Mouse (Mus musculus): Measurements from ENCODE around the gene Dohh.

Dohh gene

DNA sequence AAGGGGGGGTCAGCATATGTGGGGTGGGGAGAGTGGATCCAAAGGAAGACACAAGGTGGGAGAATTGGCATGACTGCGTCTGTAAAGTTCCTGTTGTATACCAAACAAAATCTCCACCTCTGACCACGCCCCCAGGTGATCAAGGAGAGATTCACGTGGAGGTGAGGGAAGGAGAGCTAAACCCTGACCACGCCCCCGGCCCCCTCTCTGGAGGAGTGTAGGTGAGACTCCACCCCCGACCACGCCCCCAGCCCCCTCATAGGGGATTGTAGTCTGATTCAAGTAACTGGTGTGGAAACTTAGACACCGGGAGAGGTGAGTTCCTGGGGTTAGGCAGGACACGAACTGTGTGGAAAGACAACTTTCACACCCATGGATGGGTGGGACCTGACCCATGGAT is 19.9 kb downstream of the Dohh start:
- no peak for DNase-seq (ENCODE audit: low read depth, low spot score)

DNA sequence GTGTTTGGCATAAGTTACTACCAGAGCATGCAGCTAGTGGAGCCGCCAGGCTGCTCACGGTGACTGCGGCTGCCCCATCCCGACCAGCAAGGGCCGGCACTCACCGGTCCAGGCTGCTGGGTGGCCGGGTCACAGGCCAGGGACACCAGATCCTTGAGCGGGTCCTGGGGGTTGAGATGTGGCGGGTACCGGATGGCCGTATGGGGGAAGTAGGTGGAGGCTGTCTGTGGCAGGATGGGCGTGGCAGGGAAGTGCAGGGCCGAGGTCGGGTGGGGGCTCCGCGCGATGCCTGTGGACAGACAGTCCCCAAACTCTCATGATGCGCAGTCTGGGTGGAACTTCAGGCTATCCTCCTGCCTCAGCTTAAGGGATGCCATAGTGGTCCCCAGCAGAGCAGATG is 20.5 kb downstream of the Dohh start:
- no peak for DNase-seq (ENCODE audit: low read depth, low spot score)

DNA sequence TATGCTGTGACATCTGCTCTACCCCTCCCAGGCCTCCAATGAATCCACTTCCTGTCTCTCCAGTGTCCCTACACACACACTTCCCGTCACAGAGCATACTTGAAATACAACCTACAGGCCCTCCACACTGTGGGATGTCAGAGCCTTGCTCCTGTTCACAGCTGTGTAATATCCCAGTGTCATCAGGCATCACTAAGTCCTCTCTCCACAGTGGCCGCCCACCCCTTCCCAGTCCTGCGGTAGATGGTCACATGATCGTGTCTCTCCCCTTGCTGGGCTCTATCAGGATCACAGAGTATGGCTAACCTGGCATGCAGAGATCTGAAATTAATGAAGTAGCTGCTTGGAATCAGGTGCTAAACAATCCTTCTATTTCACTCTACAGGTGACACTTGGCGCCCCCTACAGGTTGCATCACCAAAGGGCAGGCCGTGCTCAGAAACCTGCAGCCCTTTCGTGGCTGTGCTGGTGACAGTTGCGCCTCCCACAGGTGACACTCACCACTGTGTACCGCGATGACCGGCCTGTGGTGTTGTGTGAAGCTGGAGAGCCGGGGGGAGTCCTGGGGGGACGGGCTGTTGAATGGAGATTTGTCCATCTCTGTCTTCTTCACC is 21.5 kb downstream of the Dohh start:
- DNase-seq (ENCODE audit: low read depth, low spot score), result peak; percentile 74

DNA sequence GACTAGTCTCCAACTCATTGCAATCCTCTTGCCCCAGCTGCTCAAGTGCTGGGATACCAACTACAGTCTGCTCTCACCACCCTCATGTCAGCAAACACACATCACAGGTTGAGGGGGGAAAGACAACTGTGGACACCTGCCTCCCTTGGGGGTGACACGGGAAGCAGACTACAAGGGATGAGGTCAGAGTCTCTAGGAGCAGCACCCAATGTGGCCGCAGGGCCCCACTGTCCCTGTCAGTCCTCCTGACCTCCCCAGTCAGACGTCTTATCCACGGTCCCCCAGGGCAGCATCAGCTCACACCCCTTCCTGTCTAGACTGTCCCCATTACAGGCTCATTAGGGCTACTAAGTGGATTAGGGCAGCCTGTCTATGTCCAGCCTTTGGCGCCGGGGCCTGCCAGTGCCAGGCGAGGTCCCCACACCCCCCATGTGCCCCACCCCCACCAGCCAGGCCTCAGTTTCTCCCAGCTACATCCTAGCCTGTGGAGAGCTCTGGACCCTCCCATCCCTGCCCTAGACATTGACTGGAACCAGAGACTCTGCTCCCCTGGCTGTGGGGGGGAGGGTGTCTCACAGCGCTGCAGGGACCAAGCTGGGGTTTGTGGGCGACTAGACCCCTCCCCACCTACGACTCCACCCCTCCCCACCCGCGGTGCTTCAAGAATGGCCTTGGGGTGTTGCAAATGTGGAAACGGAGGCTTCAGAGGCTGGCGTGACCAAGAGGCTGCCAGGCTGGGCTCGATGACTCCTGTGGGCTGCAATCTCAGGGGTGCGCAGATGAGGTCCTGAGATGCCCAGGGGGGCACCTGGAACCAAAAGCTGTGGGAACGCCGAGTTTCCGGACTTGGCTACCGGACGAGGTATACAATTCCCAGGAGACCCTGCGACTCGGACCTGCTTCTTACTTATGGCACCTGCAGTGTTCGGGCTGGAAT is 22.5 kb downstream of the Dohh start:
- DNase-seq (ENCODE audit: low read depth, low spot score), result no peak

DNA sequence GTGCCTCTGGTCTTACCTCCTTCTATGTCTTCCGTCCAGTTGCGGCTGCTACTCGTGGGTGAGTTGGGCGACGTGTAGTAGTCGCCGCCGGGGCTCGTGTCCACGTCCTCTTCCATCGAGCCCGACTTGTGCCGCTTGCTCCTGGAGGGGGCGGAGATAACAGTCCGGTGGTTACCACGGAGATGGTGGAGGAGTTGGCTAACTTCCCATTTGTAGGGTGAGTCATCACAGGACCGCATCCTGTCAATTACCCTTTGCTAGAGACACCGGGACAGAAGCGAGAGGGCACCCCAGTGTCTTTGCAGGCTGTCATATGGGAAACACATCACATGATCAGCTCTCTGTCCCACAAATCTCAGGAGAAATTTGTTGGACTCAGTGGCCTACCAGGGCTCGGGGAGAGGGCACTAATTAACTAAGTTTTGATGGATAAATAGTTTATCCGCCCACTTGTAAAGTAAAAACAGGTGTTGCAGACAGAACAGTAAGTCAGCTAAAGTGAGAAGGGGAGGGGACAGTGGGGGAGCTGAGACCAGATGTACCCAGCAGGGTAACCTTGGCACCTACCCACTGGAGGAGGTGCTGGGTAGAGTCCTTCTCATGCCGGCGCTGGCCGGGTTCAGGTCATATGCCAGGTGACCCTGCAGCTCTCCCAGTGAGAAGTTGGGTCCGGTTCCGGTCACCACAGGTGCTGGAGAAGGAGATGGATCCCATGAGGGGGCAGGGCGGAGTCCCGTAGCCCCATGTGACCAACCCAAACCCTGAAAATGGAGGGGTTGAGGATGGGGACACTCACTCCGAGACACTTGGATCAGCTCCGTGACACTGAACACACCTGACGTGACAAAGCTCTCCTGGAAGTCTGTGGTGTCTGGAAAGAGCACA is 23.6 kb downstream of the Dohh start:
- DNase-seq (ENCODE audit: low read depth, low spot score), result no peak

DNA sequence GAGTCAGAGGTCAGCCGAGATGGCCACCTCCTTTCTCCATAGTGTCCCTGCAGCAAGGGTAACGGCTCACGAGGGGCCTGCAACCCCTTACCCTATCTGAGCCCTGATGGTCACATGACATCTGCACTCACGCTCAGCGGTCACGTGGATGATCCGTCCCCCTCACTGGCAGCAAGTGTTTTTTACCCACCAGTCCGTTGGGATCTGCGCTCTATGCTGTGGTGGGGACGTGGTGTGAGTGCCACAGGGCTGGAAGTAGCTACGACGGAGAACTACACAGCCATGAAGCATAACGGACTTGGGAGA is 24.1 kb downstream of the Dohh start:
- DNase-seq (ENCODE audit: low read depth, low spot score), result no peak

DNA sequence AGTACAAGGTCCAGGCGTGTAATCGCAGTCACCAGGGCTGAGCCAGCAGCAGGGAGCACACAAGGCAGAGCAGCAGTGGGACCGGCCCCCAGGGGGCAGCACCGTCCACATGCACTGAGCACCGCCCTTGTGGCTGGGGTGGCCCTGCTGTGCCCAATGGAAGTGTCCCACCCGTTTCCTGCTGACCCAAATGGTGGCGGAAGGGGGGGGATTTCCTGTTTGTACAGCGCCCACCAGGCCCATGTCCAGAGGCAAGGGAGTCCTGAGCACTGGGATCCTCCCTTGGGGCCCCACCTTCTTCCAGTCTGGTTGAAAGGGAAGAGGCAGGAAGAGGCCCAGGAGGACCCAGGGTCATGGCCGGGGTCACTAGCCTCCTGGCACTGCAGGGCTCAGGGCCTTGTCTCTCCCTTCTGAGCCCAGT is 24.7 kb downstream of the Dohh start:
- peak; percentile 82 for DNase-seq (ENCODE audit: low read depth, low spot score)

DNA sequence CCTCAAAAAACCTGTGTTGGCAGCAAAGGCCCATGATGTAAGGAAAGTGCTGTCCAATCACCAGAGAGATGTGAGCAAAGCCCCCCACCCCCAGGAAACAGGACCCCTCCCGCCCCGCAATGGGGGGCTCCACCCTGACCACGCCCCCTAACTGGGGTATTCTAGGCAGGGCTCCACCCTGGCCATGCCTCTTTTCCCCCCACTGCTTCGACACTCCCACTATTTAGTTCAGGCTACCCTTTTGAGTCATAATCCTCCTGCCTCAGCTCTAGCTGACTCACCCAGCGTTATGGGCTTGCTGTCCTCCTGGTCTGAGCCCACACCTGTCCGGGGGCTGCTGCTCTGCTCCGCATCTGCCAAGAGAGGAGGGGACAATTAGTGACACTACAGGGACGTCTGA is 25.1 kb downstream of the Dohh start:
- peak; percentile 24 for DNase-seq (ENCODE audit: low read depth, low spot score)

DNA sequence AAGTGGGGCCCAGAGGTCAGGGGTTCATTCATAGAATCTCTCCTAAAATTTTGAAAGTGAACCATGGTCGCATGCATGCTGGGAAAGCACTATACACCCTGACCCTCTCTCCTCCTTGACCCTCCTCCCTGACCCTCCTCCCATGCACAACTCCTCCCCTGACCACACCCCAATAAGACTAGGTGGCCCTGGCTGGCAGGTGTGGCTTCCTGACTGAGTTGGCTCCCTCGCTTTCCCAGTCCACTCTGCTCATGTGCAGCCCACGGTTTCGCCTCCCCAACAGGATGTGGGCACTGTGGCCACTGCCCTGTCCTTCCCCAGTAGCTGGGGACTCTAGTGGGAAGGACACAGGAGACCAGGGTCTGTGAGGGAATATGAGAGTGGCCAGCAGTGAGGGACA is 26.1 kb downstream of the Dohh start:
- DNase-seq (ENCODE audit: low read depth, low spot score), result no peak

DNA sequence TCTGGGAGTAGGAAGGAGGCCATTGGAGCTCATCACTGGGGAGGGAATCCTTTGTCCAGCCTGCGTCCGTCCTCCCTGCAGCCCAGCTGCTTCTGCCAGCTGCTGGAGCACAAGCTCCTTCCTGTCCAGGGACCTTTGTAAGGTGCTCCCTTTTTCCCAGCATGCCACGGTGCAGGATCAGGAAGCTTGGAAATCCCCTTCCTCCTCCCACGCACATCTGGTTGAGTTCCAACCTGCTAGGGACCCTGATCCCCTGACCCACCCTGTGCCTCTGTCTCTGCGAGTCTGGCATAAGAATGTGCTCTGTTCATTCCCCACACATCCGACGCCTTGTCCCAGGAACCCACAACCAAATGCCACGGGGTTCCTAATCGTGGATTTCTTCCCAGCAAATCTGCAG is 26.8 kb downstream of the Dohh start:
- DNase-seq (ENCODE audit: low read depth, low spot score), result no peak

DNA sequence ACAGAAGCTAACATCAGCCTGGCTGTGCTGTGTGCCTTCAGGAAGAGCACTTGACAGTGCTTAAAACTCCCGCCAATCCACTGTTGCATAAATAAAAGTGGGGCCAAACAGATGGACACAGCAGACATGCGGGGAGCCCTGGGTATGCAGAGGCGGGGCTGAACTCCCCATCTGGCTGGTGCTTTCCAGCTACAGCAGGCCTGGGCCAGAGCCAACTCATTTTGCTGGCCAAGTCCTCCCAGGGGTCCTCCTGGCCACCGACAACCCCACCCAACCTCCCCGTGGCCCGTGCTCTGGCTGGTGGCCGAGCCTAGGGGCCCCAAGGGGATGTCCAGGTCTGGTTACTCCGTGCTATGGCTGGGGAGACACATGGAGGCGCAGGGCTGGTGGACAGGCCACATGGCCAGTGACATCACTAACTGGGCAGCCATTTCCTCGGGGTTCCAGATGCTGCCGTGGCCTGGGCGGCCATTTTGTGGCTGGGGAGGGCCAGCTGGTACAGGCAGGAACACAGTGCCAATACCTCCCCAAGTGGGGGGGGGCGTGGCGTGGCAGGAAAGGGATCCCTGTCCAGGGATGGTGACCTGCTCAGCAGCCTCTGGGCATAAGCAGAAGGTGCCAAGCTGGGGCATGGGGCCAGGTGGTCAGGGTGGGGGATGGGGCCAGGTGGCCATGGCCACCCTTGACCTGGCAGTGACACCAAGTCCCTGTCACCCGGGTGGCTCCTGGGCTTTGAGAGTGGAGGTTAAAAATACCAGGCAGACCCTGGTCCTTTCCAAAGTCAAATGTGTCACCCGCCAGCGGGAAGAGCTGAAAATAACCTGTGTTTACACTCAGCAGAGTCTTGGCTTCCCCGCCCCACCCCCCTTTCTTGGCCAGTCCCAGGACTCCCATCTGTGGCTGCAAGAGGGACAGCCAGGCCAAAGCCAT is 27.5 kb downstream of the Dohh start:
- no peak for DNase-seq (ENCODE audit: low read depth, low spot score)

DNA sequence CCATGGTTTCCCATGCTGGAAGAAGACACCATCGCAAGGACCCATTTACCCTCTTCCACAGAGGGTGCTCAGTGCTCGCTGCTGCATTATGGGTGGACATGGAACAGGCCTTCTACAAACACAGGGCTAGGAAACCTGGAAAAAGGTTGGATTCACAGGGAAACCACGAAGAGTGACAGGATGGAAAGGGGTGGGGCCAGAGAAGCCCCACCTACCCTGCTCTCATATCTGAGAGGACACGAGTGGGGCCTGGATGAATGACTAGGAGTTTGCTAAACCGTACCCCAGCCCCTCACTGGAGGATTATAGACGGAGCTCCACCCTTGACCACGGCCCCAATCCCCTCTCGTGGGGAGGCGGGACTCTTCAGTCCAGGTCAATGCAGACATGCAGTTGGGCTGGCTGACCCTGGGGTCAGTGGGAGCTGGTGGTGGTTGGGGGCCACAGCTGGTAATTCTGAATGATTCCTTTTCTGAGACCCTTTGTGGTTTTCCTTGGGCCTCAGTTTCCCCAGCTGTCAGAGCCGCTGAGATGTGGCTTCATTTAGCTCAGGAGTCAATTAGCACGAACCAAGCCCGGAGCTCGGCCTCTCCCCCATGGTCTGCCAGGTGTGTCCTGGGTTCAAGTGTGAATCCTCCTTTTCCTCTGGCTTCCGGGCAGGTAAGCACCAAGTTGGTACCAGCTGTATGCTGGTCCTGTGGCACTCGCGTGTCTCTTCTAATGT is 28.5 kb downstream of the Dohh start:
- no peak for DNase-seq (ENCODE audit: low read depth, low spot score)

DNA sequence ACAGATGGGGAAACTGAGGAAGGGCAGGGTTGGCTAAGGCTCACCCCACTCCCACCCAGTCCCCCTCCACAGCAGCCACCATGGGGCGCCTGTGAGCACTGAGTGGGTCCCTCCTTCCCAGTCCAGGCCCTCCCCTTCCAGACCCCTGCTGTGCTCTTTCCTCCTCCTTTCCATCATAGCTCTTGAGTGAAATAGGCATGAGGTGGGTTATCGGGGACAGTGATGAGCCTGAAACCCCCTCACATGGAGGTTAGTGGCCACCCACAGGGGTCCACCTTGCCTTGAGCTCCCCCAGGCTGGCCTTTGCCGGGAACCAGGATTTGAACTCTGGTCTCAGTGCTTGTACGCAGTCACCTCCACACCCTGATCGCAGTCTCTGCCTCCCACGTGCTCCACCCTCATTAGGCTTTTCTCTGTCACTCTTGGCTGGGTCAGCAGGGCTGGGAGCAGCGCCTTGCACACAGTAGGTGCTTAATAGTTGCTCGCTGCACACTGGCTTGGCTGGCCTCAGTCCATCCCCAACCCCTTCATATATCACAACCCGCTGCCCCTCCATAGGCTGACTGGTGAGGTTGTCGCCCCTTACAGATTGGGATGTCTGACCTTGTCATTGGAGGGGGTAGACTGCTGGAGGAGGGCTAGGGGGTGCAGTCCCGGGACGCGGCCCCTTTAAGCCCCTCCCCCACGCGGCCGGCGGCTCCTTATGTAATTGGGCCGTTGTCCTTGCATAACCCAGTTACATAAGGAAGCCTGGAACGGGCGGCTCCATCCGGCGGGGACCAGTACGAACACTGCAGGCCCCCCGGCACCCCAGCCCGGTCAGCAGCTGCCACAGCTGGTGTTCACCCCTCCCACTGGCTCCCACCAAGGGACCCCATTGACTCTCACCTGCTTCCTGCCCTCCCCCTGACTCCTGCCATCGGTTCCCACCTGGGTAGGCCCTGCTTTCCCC is 29.4 kb downstream of the Dohh start:
- no peak for DNase-seq (ENCODE audit: low read depth, low spot score)

DNA sequence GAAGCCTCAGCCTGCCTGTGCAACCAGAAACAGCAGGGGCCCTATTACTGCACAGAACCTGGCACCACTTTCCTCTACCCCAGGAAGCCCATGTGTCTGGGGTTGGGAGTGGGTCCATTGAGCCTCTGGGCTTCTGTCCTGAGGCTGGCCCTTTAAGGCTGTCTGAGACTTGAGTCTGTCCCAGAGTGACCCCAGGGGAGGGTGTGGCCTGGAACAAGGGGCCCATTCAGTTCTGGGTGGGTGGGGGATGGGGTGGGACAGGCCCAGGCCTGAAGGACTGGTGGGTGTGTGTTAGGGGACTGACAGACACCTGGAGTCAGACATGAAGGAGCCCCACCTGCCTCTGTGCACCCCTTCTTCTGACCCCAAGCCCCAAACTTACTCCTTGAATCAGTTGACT is 30.5 kb downstream of the Dohh start:
- no peak for DNase-seq (ENCODE audit: low read depth, low spot score)

DNA sequence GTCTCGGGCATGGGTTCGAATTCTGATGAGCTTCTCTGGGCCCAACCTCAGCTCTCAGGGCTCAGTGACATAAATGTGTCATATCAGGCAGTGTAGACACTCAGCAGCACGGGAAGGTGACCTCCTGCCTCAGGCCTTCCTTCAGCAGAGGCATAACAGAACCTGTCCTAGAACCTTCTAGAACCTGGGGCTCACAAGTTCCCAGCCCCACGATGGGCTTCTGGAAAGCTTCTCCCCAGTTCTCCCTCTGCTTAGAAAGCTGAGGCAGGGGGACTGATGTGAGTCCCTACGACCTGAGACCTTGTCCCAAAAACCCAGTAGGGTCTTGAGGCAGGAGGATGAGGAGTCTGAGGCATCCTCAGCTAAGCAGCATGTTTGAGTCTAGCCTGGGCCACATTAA is 30.9 kb downstream of the Dohh start:
- no peak for DNase-seq (ENCODE audit: low read depth, low spot score)

DNA sequence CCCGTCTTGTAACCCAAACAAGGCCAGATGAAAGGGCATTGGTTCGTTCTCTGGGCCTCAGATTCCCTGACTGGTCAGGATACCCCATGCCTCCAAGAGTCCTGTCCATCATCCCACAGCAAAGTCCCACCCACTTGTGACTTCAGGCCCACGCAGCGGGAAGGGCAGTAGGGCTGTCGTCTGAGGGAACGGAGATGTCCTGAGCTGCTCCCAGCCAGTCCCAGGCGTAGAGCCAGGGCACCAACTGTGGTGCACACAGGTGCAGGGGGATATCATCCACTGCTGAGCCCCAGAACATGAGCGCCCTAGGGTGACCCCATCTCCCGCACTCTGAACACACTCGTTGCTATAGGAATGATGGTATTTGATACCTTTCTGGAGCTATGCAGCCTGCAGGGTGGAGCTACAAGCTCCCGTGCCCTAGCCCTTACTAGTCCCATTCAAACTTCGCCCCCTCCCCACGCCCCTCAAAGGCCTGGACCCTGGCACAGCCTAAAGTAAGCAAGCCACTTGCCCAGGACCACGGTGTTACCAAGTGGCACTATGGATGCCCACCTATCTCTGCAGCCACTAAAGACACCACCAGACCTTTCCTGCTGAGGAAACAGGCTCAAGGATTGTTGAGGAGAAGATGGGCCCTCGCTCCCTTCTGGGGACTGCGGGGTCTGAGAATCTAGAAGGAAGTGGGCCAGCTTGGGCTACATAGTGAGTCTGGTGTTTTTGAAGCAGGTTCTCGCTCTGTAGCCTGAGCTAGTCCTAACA is 31.5 kb downstream of the Dohh start:
- DNase-seq (ENCODE audit: low read depth, low spot score), result no peak

DNA sequence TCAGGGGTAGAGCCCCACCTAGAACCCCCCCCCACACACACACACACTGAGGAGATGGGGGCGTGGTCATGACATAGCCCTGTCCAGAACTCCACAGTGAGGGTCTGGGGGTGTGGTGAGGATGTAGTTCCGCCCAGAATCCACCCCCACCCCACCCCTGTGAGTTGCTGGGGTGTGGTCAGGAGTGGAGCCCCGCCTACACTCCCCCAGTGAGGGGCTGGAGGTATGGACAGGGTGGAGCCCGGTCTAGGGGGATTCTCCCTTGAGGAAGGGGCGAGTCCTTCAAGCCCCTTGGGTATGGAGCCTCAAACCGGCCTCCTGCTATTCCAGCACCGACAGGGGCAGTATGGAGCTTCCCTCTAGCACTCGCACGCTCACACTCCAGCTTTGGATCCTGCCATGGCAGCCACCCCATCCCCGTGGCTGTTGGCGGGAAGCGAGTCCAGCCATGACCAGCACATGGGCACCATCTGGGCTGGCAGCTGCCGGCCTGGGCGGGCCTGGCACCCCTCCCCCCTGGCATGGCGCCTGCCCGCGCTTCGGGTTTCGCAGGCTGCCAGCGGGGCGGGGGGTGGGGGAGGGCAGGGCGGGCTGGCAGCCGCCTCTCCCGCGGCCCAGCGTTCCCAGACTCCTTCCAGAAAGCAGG is 32.5 kb downstream of the Dohh start:
- no peak for DNase-seq (ENCODE audit: low read depth, low spot score)

Data from A20 (cell line).